Mouse (Mus musculus) splenic B cell, adult 2 months (primary cell): ENCODE measurements around the gene Prr11.
"Not testable (repeated sequence)": the region's sequence is repeated elsewhere in the genome, so short reads cannot be mapped to it uniquely, and the experiment has no call there.

Source experiments
- DNase-seq: peaks from one replicate; pipeline ENCODE4 v3.0.0-alpha.2; 2011; ENCODE audit warnings: low read depth, low spot score
- H3K27me3 ChIP-seq: 2 replicates; pipeline ENCODE4 v1.6.1; 2012; ENCODE audit warnings: mild to moderate bottlenecking, low read length, moderate library complexity, mixed read lengths; ENCODE audit not compliant: control insufficient read depth, poor library complexity, insufficient read depth, severe bottlenecking
- H3K36me3 ChIP-seq: 2 replicates; pipeline ENCODE4 v1.6.1; 2012; ENCODE audit warnings: mild to moderate bottlenecking, low read length, moderate library complexity, mixed read lengths; ENCODE audit not compliant: control insufficient read depth, poor library complexity, insufficient read depth, severe bottlenecking

Gene Prr11

DNA sequence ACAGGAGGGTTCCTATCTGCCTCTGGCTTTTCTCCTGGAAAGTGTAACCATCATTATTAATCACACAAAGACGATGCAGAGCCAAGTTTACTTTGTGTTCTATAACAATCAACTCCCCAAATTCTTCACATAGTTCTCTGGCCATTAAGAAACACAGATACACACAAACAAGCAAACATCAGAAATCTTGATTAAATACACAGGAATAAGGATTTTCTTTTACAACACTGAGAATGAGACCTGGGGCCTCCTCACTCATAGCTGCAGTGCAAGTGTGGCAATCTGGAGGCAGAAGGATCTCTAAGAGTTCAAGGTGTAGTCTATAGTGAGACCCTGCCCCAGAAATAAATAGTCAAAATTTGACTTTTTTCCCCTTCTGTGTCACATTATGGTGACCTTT lies 24.8 kb downstream of the Prr11 start:
- no peak for DNase-seq
- Histone ChIP-seq H3K36me3 (peaks cover 7% of the 10 kb centered on the region), H3K27me3 (no peaks in the 10 kb centered on the region)

DNA sequence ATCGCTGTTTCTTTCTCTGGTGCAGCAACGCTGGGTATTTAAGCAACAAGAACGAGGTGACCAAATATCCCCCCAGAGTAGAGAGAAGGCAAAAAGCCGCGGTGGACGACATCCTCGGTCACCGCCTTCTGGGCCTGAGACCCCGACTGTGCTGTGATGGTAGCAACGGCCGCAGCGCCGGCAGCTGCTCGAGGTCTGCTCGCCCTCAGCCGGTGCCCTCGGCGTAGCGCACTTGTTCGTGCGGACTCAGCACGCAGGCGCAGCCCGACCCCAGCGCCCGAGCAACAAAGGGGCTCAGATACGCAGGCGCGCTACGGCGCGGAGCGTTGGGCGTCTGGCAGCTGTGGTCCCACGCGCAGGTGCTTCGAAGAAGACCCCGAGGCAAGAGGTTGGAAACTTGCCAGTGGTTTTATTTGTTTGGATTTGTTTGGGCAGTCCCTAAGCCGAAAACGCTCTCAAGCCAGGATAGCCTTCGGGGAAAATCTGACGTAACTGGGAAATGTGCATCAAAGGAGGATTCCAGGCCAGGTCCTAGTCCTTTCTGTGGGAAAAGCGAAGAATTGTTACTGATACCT lies 34.6 kb downstream of the Prr11 start, which contains the start of gene Gdpd1:
Gdpd1 (minus strand) TSS at position 197 of the 575 bp plus-strand sequence.
- Histone ChIP-seq H3K36me3 (peaks cover 4% of the 10 kb centered on the region; the same call in 1 of the 2 replicates), H3K27me3 (no peaks in the 10 kb centered on the region)
- DNase-seq = peak; percentile 87

DNA sequence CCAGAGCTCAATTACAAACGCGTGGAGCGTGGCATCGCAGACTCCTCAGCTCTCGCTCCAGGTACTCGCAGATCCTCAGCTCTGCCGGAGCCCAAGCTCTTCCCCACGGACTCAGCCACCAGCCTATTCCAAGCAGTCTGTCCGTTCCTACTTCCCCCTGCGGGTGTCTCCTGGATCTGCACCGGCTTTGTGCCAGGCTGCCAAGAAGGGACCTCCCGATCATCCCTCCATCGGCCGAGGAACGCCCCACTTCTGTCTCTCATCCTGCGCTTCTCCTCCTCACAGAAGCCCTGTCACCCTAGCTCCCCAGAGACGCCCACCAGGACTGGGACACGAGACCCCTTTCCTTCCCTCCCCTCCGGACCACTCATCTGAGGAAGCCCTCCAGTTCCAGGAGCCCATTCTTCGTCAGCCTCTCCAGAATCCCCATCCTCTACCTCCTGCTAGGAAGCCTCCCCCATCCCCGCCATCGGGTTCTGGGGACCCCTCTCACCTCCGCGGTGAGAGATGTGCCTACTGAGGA lies 35.1 kb downstream of the Prr11 start:
- peaks cover 4% of the 10 kb centered on the region; the same call in 1 of the 2 replicates for H3K36me3 ChIP-seq
- H3K27me3 ChIP-seq = no peaks in the 10 kb centered on the region
- DNase-seq = peak; percentile 30

GRCm38 (mm10) chr11:87062087-87062486 lies 46.4 kb downstream of the Prr11 start:
- DNase-seq = no peak
- H3K36me3 ChIP-seq = no peaks in the 10 kb centered on the region

GRCm38 (mm10) chr11:87060410-87060809 lies 48.1 kb downstream of the Prr11 start:
- no peak for DNase-seq
- Histone ChIP-seq H3K27me3 (no peaks in the 10 kb centered on the region), H3K36me3 (no peaks in the 10 kb centered on the region)

More at GRCm38 (mm10) chr11:87062087-87062486, 46.4 kb downstream of the Prr11 start:
- no peaks in the 10 kb centered on the region for H3K27me3 ChIP-seq

- Histone ChIP-seq H3K36me3 (no peaks in the 10 kb centered on the region), H3K27me3 (no peaks in the 10 kb centered on the region)
- no peak for DNase-seq
Measured at GRCm38 (mm10) chr11:87056286-87056685, 52.2 kb downstream of the Prr11 start.

GRCm38 (mm10) chr11:87048900-87049299 lies 59.6 kb downstream of the Prr11 start:
- H3K36me3 ChIP-seq, DNase-seq, H3K27me3 ChIP-seq: not testable (repeated sequence)

GRCm38 (mm10) chr11:87046968-87047367 lies 61.5 kb downstream of the Prr11 start:
- no peaks in the 10 kb centered on the region for H3K27me3 ChIP-seq
- DNase-seq = no peak
- no peaks in the 10 kb centered on the region for H3K36me3 ChIP-seq

DNA sequence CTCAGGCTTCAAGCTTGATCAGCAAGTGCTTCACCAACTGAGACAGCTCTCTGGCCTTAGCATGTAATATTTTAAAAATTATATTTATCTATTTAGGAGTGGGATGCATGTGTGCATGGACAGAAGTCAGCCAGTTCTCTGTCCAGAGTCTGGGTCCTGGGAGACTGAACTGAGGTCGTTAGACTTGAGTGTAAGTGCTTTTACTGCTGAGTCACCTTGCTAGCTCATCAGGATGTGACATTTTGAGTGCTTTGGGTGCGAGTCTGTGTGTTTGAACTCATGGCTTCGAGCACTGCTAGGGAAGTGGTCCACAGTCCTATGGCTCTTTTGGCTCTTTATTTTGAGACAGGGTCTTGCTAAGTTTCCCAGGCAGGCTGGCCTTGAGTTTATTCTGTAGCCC lies 65.5 kb downstream of the Prr11 start:
- no peak for DNase-seq
- Histone ChIP-seq H3K27me3 (no peaks in the 10 kb centered on the region), H3K36me3 (no peaks in the 10 kb centered on the region)

- peak; percentile 58 for DNase-seq
- no peaks in the 10 kb centered on the region for H3K27me3 ChIP-seq
- no peaks in the 10 kb centered on the region for H3K36me3 ChIP-seq
Measured at GRCm38 (mm10) chr11:87039307-87039963, 69.1 kb downstream of the Prr11 start.
